Mouse (Mus musculus): ENCODE data around the gene Nsg2.

Nsg2 gene

DNA sequence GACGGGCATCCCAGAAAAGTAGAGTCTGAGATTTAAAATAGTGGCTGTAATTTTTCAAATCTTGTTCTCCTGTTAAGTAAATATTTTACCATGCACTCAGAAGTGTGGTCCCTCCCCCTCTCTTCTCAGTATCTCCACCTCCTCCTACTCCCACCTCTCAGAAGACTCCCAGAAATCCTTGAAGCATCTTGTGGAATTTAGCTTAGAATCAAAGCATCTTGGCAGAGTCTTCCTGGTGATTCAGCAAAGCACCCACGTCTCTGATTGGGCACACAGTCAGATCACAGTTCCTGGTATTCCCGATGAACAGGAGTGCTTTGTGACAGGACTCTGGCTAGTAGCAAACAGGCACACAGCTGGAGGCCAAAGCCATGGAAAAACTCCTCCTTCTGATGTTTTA is 83.2 kb downstream of the Nsg2 start:
- no peak for DNase-seq (ENCODE audit: low read depth)

DNA sequence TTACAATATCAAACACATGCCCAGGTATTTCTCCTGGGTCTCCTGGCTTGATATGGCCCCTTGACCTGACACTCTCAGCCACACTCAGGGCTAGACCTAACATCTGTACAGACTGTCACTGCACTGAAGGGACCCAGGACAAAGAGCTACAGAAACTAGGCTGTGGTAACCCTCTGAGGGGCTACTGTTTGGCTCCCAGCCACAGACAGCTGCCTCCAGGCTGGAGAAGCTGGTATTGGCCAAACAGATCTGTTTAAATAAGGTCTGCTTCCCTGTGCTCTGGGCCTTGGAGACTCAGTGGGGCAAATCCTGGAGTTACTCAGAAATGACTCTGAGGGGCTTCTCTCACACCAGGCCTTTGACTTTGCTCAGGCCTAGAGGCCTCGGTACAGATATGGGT is 86.3 kb downstream of the Nsg2 start:
- DNase-seq (ENCODE audit: low read depth): no peak

GRCm38 (mm10) chr11:32087376-32087775 is 87.1 kb downstream of the Nsg2 start:
- no peak for DNase-seq (ENCODE audit: low read depth)

DNA sequence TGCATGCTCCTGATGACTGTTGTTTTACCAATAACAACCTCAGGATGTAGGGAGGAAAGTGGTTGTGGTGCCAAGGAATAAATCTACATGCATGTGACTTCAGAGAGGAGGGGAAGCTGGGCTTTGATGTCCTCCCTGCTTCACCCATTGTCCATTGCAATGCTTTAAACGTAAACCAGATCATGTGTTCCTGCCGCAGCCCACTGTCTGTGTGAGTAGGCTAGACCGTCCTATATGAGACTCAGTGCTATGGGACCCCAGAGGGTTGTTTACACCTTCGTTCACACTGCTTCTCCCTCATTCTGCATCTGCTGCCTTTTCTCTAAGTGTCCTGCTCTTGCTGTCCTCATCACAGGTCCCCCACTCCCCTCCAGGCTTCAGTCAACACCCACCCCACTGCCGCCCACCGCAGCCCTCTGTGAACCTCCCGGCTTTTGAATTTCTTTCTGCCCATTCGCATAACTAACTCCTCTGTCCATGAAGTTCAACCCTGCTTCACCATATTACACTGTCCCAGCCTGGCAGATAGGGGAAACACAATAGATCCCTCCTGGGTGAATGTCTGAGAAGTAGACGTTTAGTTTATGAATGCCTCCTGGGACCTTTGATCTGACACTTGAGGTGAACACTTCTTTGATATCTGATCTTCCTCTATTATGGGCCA is 87.6 kb downstream of the Nsg2 start:
- DNase-seq (ENCODE audit: low read depth): no peak

DNA sequence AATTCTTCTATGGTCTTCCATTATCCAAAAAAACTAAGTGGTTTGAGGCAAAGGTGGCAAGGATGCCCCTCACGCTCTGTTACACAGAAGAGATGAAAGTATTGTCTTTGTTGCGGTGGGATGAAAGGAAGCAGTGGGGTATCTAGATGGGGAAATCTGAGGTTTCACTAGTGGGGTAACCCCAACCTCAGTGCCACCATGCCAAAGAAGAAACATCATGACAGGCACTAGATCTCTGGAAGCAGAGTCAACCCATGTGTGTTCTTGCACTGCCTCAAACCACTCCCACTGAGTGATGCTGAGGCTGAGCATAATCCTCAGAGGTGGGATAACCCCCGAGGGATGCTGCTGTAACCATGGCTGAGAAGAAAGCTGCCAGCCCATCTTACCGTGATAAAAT is 95.5 kb downstream of the Nsg2 start:
- DNase-seq (ENCODE audit: low read depth): no peak

DNA sequence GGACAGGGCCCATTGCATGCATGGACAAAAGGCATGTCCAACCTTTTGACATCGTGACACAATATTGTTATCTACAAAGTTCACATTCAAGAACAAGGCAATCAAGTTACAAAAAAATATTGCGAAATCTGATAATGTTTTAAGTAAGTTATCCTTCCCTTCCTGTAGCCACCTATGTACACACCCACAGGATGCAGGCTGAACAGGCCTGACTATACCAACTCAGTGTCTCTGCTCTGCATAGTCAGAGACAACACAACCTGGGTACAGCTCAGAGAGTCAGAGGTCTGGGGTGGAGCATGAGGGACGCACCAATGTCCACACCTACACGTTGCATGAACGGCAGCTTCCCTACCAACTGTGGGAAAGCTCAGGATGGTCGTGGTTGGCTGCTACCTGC is 96.1 kb downstream of the Nsg2 start:
- DNase-seq (ENCODE audit: low read depth): no peak

DNA sequence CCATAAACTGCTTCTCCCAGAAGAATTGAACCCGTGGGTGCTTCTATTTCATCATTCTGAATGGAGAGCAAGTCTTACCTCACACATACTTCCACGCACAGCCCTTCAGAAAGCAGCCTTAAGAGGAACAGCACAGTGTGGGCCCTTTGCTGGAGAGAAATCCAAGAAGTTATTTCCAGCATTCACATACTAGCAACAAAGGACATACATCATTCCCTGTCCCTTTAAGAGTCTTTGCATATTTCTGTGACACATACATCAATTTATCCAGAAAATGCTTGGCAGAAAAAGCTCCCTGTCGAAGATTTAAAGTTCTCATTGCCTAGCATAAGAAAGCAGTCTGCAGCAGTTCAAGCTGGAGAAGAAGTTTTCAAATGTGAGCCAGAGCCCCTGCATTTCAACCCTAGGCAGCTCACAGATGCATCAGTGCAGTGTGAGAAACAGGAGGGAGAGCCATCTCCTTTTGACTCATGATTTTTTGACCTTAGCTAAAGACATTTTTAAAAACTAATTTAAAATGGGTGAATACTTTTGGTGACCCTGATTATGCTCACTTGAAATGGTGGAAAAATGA is 100.9 kb downstream of the Nsg2 start:
- no peak for DNase-seq (ENCODE audit: low read depth)

DNA sequence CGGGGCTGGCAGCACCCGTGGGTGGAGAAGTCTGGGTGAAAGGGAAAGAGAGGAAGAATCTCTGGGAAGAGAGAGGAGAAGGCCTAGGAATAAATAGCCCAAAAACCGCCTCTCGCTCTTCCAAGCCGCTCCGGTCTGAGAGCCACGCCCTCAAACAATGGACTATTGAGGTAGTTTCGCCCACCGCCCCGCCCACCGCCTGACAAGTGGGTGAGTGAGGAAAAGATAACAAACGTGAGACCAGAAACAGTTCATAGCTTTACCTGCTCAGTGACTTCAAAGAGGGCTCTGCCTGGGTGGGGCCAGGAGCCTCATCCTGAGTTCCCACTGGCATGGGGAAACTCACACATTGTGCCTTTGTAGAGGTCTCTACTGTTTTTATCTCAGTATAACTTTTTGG is 102.7 kb downstream of the Nsg2 start:
- DNase-seq (ENCODE audit: low read depth): no peak

DNA sequence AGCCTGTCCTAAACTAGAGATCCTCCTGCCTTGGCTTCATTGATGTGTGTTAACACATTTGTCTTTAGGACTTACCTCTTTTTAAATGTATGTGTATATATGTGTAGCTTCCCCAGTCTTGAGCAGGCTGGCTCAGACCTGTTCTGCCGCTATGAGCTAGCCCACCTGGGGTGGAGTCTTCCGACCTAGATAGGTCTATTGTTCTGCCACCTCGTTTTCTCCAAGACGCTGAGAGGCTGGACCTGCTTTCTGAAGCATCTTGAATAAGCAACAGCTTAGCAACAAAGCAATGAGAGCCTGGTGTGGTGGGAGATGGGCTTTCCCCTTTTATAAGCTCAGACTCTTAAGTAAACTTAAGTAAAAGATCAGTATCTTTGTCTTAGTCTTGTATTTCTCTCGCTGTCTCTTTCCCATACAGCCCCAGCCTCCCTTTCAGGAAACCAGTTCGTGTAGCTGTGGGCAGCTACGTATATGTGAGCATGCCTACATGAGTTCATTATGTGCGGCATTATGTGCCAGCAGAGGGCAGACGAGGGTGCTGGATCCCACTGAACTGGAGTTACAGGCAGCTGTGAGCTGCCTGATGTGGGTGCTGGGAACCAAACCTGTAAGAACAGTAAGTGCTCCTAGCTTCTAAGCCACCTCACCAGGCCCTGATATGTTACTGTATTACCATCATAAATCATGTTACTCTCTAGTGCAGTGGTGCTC is 104.3 kb downstream of the Nsg2 start:
- DNase-seq (ENCODE audit: low read depth): no peak

DNA sequence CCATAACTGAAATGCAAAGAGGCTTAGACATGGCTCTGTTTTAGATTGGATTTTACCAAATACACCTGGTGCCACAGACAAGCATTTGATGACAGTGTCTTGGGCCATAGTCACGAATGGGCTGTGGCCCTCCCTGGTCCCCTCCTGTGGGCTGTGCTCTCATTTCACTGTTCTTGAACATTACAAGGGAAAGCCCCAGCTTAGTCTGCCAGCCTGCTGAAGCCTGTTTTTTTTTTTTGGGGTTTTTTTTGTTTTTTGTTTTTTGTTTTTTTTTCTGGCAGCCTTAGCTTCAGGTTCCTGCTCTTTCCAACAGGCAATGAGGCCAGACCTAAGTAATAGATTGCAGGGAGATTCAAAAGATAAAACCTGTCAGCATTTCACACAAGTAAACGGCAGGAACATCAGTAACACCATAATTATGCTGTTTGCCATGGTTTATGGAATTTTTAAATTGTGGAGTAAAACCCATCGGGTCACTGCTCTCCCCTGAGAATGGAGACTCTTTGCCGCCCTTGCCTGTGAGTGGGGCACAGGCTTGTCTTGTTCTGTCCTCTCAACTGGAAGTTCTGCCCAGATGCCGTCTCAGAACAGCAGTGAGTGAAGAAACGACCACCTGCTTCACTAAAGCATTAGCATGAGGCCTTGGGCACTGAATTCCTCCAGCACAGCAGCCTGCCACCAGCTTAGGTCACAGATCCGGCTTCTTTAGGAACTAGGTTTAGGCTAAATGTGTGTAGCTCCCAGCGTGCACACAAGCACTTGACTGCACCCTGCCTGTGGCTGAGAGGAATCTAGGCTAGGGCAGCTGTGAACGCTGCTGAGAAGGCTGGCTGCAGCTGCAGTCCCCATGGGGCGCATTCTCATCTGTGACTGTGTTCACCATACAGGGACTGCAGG is 105.7 kb downstream of the Nsg2 start:
- no peak for DNase-seq (ENCODE audit: low read depth)

- DNase-seq (ENCODE audit: low read depth): no peak
These were observed 106.4 kb downstream of the Nsg2 start for GRCm38 (mm10) chr11:32106647-32106985.

DNA sequence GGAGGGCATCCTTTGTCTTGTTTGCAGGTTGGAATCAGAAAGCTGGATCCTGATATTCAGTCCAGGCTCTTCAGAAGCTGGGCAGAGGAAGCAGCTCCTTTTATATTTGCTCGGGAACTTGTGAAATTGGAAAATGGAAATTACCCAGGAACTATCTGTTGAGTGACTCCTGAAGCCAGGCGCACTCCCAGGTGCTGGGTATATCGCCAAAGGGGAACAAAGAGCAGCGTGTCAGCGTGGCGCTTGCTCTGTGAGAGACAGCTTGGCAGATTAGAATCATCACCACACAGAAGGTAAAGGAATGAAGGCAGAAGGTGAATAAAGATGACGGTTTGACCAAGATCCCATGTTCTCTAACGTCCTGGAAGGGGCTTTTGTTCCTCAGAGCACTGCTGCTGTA is 108.2 kb downstream of the Nsg2 start:
- DNase-seq (ENCODE audit: low read depth): no peak

All from c-Kit-positive CD71-positive TER-119-negative erythroid progenitor cells, embryonic 14.5 days (primary cell).